Mouse (Mus musculus) heart, embryonic 13.5 days (tissue): ENCODE data around the gene Gnb1l. TPM values are rescaled to one million over a fixed set of nuclear protein-coding genes. Genes with fewer than 3 reads are reported as not detected.

Experiments
- ATAC-seq: fragments of 200-750 bp; cut with Nextera tagmentation; 2 replicates; pipeline ENCODE4 v1.8.0; 2017; ENCODE audit warnings: moderate TSS enrichment; ENCODE audit not compliant: insufficient number of reproducible peaks, low FRiP score, low TSS enrichment; ENCODE audit errors: extremely low read depth
- H3K27ac ChIP-seq: fragments of 300-500 bp; sonication (generic); replicated peaks from 2 replicates; pipeline ENCODE4 v1.5.1; 2015; ENCODE audit warnings: moderate library complexity, mild to moderate bottlenecking, inconsistent platforms
- H3K27me3 ChIP-seq: fragments of 300-500 bp; sonication (generic); replicated peaks from 2 replicates; pipeline ENCODE4 v1.6.1; 2015; ENCODE audit warnings: mild to moderate bottlenecking, inconsistent platforms
- H3K36me3 ChIP-seq: fragments of 300-500 bp; sonication (generic); 2 replicates; pipeline ENCODE4 v1.6.1; 2015; ENCODE audit warnings: mild to moderate bottlenecking, inconsistent platforms
- H3K4me1 ChIP-seq: fragments of 300-500 bp; sonication (generic); 2 replicates; pipeline ENCODE4 v1.6.1; 2015; ENCODE audit warnings: inconsistent platforms
- H3K4me2 ChIP-seq: fragments of 300-500 bp; sonication (generic); 2 replicates; pipeline ENCODE4 v1.6.1; 2015; ENCODE audit warnings: inconsistent platforms, mild to moderate bottlenecking, moderate library complexity
- H3K4me3 ChIP-seq: fragments of 300-500 bp; sonication (generic); 2 replicates; pipeline ENCODE4 v1.5.1; 2015; ENCODE audit warnings: moderate library complexity, mild to moderate bottlenecking, inconsistent platforms
- H3K9ac ChIP-seq: fragments of 300-500 bp; sonication (generic); 2 replicates; pipeline ENCODE4 v1.6.1; 2015; ENCODE audit warnings: inconsistent platforms, mild to moderate bottlenecking, moderate library complexity
- H3K9me3 ChIP-seq: fragments of 300-500 bp; sonication (generic); 2 replicates; pipeline ENCODE4 v1.6.1; 2016; ENCODE audit warnings: inconsistent platforms
- WGBS: fragments of 180-500 bp; shearing (Covaris S2); methylation state at CpG from one replicate; pipeline ENCODE4 v1.1.7; 2015; ENCODE audit warnings: mixed read lengths; 5-methylcytosine and 5-hydroxymethylcytosine counted together
- polyA plus RNA-seq: library from polyadenylated mRNA; unstranded; fragments of >200 nt; fragmentation: Nextera tagmentation; extraction: Ambion mirVana; gene quantifications from 2 replicates; pipeline ENCODE4 v1.2.1, GENCODE M21; 2015

Gnb1l gene
- polyA plus RNA-seq, 1 experiment from 2014 or later = 8.7 TPM

DNA sequence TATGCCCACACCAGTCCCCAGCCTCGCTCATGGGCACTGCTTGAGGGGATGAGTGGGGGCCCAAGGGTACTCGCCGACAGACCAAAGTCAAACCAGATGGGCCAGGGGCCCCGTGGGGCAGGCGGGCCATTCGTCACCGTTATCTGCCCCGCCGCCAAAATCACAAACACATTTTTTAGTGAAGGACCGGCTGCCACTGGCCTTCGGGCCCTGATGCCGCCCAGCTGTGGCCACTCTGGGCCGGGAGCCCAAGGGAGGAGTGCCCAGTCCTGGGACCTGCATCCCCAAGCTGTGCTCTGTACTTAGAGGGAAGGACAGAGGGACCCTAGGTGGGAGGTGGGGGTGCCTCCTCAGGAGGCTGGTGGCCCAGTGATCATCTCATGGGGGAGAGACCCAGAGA, 113.2 kb downstream of the Gnb1l start:
- no peak for ATAC-seq
- H3K36me3 ChIP-seq = no peaks in the 10 kb centered on the region

GRCm38 (mm10) chr16:18613301-18613700, 114.8 kb downstream of the Gnb1l start:
- H3K9ac ChIP-seq = no peak overlapping the region
- no peaks in the 10 kb centered on the region for H3K9me3 ChIP-seq
- 71% methylated on average over 3 of the region's 3 CpGs for WGBS
- no peak overlapping the region for H3K4me2 ChIP-seq
- H3K27me3 ChIP-seq = peaks cover 96% of the 10 kb centered on the region
- no peak for ATAC-seq
- H3K4me1 ChIP-seq = peaks cover 23% of the 10 kb centered on the region
- H3K36me3 ChIP-seq = no peaks in the 10 kb centered on the region
- no peak overlapping the region for H3K27ac ChIP-seq
- no peak overlapping the region for H3K4me3 ChIP-seq

More for the DNA sequence above, 113.2 kb downstream of the Gnb1l start:
- WGBS = 36% methylated on average over 13 of the region's 13 CpGs
- Histone ChIP-seq H3K4me1 (peaks cover 22% of the 10 kb centered on the region), H3K27me3 (peaks cover 93% of the 10 kb centered on the region), H3K9ac (no peak overlapping the region), H3K4me3 (no peak overlapping the region), H3K9me3 (no peaks in the 10 kb centered on the region), H3K27ac (no peak overlapping the region), H3K4me2 (no peak overlapping the region)

Other genes starting within 250 kb of the Gnb1l start
- 409 and 412 TPM in 2 replicates for gene Ranbp1, start 250.0 kb upstream of the Gnb1l start, polyA plus RNA-seq
- gene Gm49776, start 240.4 kb upstream of the Gnb1l start, polyA plus RNA-seq = 1.8 and 2.7 TPM in 2 replicates
- gene Dgcr8, start 209.5 kb upstream of the Gnb1l start, polyA plus RNA-seq = 20.1 and 20.4 TPM in 2 replicates
- 47.9 and 54.3 TPM in 2 replicates for gene Tango2, start 150.6 kb upstream of the Gnb1l start, polyA plus RNA-seq
- 31.8 and 32.0 TPM in 2 replicates for gene Arvcf, start 150.5 kb upstream of the Gnb1l start, polyA plus RNA-seq
- 34.5 and 37.4 TPM in 2 replicates for gene Txnrd2, start 72.3 kb upstream of the Gnb1l start, polyA plus RNA-seq
- 101 and 108 TPM in 2 replicates for gene Comt, start 71.9 kb upstream of the Gnb1l start, polyA plus RNA-seq
- 1.5 and 1.7 TPM in 2 replicates for gene Rtl10, start 188 bp downstream of the Gnb1l start, polyA plus RNA-seq
- 0.42 and 1.1 TPM in 2 replicates for gene Tbx1, start 92.0 kb downstream of the Gnb1l start, polyA plus RNA-seq
- 4.4 and 6.1 TPM in 2 replicates for gene Gp1bb, start 123.7 kb downstream of the Gnb1l start, polyA plus RNA-seq
- 1.4 and 1.8 TPM in 2 replicates for gene Gm49601, start 127.7 kb downstream of the Gnb1l start, polyA plus RNA-seq
- 8.8 TPM in 2 replicates for gene Sept5, start 131.2 kb downstream of the Gnb1l start, polyA plus RNA-seq